Mouse (Mus musculus): Measurements from ENCODE around the gene Gna13. TPM values are rescaled to one million over a fixed set of nuclear protein-coding genes. Genes with fewer than 3 reads are reported as not detected.

Gene Gna13
- polyA plus RNA-seq, 1 experiment from 2014 or later, result 27.0 TPM

DNA sequence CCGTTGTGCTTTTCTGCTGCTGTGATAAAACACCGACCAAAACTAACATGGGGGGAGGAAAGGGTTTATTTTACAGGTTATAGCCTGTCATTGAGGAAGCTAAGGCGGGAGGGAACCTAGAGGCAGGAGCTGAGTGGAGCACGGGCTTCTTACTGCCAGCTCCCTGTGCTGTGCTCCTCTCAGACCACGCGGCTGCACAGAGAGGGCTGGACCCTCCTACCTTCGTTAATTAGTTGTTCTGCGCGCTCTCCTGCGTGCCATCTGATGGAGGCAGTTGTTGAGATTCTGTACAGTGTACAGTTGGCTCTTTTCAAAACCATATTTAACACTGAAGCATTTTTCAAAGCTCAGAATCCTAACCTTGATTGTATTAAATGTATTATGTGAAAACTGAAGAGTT lies 14.8 kb downstream of the Gna13 start:
- Histone ChIP-seq H3K36me3 (ENCODE audit: control insufficient read depth, insufficient read depth, low read length) (no peaks in the 10 kb centered on the region), H3K27me3 (ENCODE audit: control insufficient read depth, insufficient read depth, low read length) (no peaks in the 10 kb centered on the region), H3K27ac (replicated peaks in 1 of 2; ENCODE audit: control insufficient read depth in 1 of 2, insufficient read depth in 1 of 2, low read depth in 2 of 2, low read length in 2 of 2) (no peak overlapping the region), H3K4me2 (ENCODE audit: low read length) (no peak overlapping the region), H3K9ac (ENCODE audit: low read length) (0 out of 2 replicates have a peak overlapping the region, but pooled peaks have one; percentile 35), H3K4me1 (ENCODE audit: control insufficient read depth in 2 of 2, insufficient read depth in 2 of 2, low read length in 2 of 2) (peaks cover 14 to 38% of the 10 kb centered on the region in 2 experiments), H3K9me3 (ENCODE audit: control insufficient read depth, low read length) (no peaks in the 10 kb centered on the region), H3K4me3 (ENCODE audit: control insufficient read depth in 1 of 2, insufficient read depth in 1 of 2, low read depth in 1 of 2, low read length in 2 of 2) (no peak overlapping the region)
- ATAC-seq (ENCODE audit: insufficient number of reproducible peaks, insufficient read depth, low FRiP score, low read depth), result no peak
- WGBS, result 46% methylated on average over 10 of the region's 10 CpGs

DNA sequence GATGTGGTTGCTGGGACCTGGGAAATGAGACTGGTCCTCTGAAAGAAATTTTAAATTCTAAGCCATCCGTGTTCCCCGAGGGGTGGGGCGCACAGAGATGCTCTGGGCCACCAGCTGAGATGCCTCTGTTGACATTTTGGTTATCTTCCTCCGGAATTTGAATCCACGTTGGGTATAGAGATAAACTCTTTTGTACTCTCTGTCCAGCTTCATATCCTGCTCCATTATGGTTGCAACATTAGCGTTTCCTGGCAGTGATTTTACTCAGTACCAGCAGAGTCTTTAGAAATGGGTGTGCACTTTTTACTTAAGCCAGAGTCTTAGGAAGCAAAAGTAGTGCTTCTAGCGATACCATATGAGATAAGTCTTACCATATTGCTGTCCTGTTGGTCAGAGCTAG lies 15.4 kb downstream of the Gna13 start:
- ATAC-seq (ENCODE audit: insufficient number of reproducible peaks, insufficient read depth, low FRiP score, low read depth), result no peak
- H3K27ac ChIP-seq (replicated peaks in 1 of 2; ENCODE audit: control insufficient read depth in 1 of 2, insufficient read depth in 1 of 2, low read depth in 2 of 2, low read length in 2 of 2), result no peak overlapping the region
- H3K4me2 ChIP-seq (ENCODE audit: low read length), result no peak overlapping the region
- H3K9me3 ChIP-seq (ENCODE audit: control insufficient read depth, low read length), result no peaks in the 10 kb centered on the region
- H3K36me3 ChIP-seq (ENCODE audit: control insufficient read depth, insufficient read depth, low read length), result no peaks in the 10 kb centered on the region
- no peaks in the 10 kb centered on the region for H3K27me3 ChIP-seq (ENCODE audit: control insufficient read depth, insufficient read depth, low read length)
- WGBS, result 48% methylated on average over 7 of the region's 7 CpGs
- peaks cover 14 to 38% of the 10 kb centered on the region in 2 experiments for H3K4me1 ChIP-seq (ENCODE audit: control insufficient read depth in 2 of 2, insufficient read depth in 2 of 2, low read length in 2 of 2)
- no peak overlapping the region for H3K4me3 ChIP-seq (ENCODE audit: control insufficient read depth in 1 of 2, insufficient read depth in 1 of 2, low read depth in 1 of 2, low read length in 2 of 2)
- H3K9ac ChIP-seq (ENCODE audit: low read length), result no peak overlapping the region

DNA sequence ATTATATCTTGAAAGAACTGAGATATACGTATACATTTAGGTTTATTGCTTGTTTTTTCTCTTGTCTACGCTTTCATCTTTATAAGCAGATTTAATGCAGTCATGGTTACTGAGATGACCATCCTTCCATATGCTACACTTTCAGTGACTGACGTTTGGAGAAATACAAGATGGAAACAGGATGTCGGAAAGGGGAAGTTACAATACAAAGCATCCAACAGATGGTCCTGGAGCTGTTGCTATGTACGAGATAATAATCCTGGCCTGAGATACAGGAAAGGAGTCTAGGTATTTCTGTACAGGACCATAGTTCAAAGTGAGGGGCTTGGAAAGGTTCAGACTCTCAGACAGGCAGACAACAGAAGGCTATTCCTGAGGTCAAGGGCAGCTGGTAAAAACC lies 18.0 kb downstream of the Gna13 start:
- Histone ChIP-seq H3K9me3 (ENCODE audit: control insufficient read depth, low read length) (no peaks in the 10 kb centered on the region), H3K4me1 (ENCODE audit: control insufficient read depth in 2 of 2, insufficient read depth in 2 of 2, low read length in 2 of 2) (peaks cover 14 to 28% of the 10 kb centered on the region in 2 experiments), H3K27ac (replicated peaks in 1 of 2; ENCODE audit: control insufficient read depth in 1 of 2, insufficient read depth in 1 of 2, low read depth in 2 of 2, low read length in 2 of 2) (no peak overlapping the region), H3K36me3 (ENCODE audit: control insufficient read depth, insufficient read depth, low read length) (no peaks in the 10 kb centered on the region), H3K9ac (ENCODE audit: low read length) (no peak overlapping the region), H3K4me2 (ENCODE audit: low read length) (no peak overlapping the region), H3K27me3 (ENCODE audit: control insufficient read depth, insufficient read depth, low read length) (no peaks in the 10 kb centered on the region), H3K4me3 (ENCODE audit: control insufficient read depth in 1 of 2, insufficient read depth in 1 of 2, low read depth in 1 of 2, low read length in 2 of 2) (no peak overlapping the region)
- ATAC-seq (ENCODE audit: insufficient number of reproducible peaks, insufficient read depth, low FRiP score, low read depth), result no peak
- 66% methylated on average over 5 of the region's 5 CpGs for WGBS

DNA sequence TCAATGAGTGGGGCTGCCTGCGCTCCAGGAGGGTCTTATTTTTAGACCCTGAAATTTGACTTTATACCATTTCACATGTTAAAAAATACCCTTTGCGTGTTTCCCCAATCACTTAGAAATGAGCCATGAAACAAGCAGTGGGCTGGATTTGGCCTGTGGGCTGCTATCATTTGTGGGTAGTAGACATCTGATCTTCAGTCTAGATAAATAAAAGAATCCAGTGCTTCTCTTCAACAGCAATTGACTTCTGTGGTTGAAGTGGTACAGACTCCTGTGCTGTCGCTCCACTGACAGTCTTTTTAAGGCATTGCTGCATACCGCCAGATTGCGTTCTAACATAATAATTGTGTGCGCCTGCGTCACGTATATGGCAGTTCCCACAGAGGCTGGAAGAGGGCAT lies 22.7 kb downstream of the Gna13 start:
- H3K4me1 ChIP-seq (ENCODE audit: control insufficient read depth in 2 of 2, insufficient read depth in 2 of 2, low read length in 2 of 2), result peaks cover 2 to 10% of the 10 kb centered on the region in 2 experiments; a peak in 3 of 4 replicates
- ATAC-seq (ENCODE audit: insufficient number of reproducible peaks, insufficient read depth, low FRiP score, low read depth), result no peak

DNA sequence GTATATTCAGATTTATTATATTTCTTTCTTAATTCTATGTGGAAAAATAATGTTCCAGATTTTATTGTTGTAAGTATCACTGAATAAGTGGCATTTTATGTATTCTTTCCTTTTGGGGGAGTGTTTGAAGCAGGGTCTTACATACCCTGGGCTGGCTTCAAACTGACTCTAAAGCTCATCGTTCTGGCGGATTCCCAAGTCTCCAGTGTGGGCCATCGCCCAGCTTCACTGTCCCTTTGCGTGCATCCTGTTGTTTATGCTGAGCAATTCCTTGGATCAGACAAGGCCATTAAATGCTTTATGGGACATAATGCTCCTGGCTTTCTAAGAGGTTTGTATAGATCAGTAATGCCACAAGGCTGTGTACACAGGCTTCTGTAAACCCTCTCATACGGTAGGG lies 26.4 kb downstream of the Gna13 start:
- Histone ChIP-seq H3K9ac (ENCODE audit: low read length) (no peak overlapping the region), H3K27ac (replicated peaks in 1 of 2; ENCODE audit: control insufficient read depth in 1 of 2, insufficient read depth in 1 of 2, low read depth in 2 of 2, low read length in 2 of 2) (no peak overlapping the region), H3K36me3 (ENCODE audit: control insufficient read depth, insufficient read depth, low read length) (peaks cover 20% of the 10 kb centered on the region), H3K4me1 (ENCODE audit: control insufficient read depth in 2 of 2, insufficient read depth in 2 of 2, low read length in 2 of 2) (peaks cover 2 to 19% of the 10 kb centered on the region in 2 experiments; a peak in 3 of 4 replicates), H3K4me3 (ENCODE audit: control insufficient read depth in 1 of 2, insufficient read depth in 1 of 2, low read depth in 1 of 2, low read length in 2 of 2) (no peak overlapping the region), H3K9me3 (ENCODE audit: control insufficient read depth, low read length) (no peaks in the 10 kb centered on the region), H3K4me2 (ENCODE audit: low read length) (no peak overlapping the region), H3K27me3 (ENCODE audit: control insufficient read depth, insufficient read depth, low read length) (no peaks in the 10 kb centered on the region)
- no peak for ATAC-seq (ENCODE audit: insufficient number of reproducible peaks, insufficient read depth, low FRiP score, low read depth)
- WGBS, result 87% methylated on average over 5 of the region's 5 CpGs

More for the DNA sequence above, 22.7 kb downstream of the Gna13 start:
- no peak overlapping the region for H3K27ac ChIP-seq (replicated peaks in 1 of 2; ENCODE audit: control insufficient read depth in 1 of 2, insufficient read depth in 1 of 2, low read depth in 2 of 2, low read length in 2 of 2)
- WGBS, result 81% methylated on average over 8 of the region's 8 CpGs
- no peaks in the 10 kb centered on the region for H3K27me3 ChIP-seq (ENCODE audit: control insufficient read depth, insufficient read depth, low read length)
- H3K4me3 ChIP-seq (ENCODE audit: control insufficient read depth in 1 of 2, insufficient read depth in 1 of 2, low read depth in 1 of 2, low read length in 2 of 2), result no peak overlapping the region
- H3K36me3 ChIP-seq (ENCODE audit: control insufficient read depth, insufficient read depth, low read length), result no peaks in the 10 kb centered on the region
- H3K4me2 ChIP-seq (ENCODE audit: low read length), result no peak overlapping the region
- H3K9ac ChIP-seq (ENCODE audit: low read length), result no peak overlapping the region
- H3K9me3 ChIP-seq (ENCODE audit: control insufficient read depth, low read length), result no peaks in the 10 kb centered on the region

DNA sequence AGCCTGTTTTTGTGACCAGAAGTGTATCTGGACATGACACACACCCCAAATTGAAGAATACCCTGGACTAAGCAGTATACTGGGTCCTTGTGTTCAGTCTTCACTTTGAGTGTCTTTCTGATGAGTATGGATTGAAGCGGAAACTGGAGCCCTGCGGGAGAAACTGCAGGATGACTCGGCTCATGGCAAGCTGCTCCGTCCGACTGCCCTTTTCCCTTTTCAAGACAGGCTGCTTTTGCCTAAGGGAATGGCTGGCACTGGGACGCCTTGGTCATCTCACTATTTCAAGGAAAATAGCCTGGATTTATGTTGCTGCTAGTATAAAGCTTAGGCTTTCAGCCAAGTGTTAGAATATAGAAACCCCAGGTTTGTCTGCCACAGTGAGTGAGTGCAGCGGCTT lies 28.6 kb downstream of the Gna13 start:
- WGBS, result 88% methylated on average over 7 of the region's 7 CpGs
- peaks cover 2 to 19% of the 10 kb centered on the region in 2 experiments; a peak in 3 of 4 replicates for H3K4me1 ChIP-seq (ENCODE audit: control insufficient read depth in 2 of 2, insufficient read depth in 2 of 2, low read length in 2 of 2)

DNA sequence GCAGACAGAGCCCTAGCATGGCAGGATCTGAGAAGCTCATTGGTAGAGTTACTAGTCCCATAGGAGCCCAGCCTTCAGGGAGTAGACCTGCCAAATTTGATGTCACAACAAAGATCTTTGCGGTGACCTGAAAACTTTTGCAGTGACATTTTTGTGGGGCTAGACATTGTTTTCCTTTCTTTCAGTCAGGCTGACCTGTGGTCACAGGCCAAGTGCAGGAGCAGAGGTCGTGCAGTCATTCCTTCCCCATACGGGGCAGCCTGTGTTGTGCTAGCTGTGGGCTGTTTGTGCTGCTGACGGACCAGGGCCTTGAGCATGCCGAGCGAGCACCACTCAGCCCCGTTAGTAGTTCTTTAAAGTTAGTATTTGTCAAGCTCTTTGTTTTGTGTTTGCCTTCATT lies 29.1 kb downstream of the Gna13 start:
- no peak overlapping the region for H3K4me2 ChIP-seq (ENCODE audit: low read length)
- no peaks in the 10 kb centered on the region for H3K27me3 ChIP-seq (ENCODE audit: control insufficient read depth, insufficient read depth, low read length)
- no peak overlapping the region for H3K4me3 ChIP-seq (ENCODE audit: control insufficient read depth in 1 of 2, insufficient read depth in 1 of 2, low read depth in 1 of 2, low read length in 2 of 2)
- 74% methylated on average over 7 of the region's 7 CpGs for WGBS
- H3K9me3 ChIP-seq (ENCODE audit: control insufficient read depth, low read length), result no peaks in the 10 kb centered on the region
- ATAC-seq (ENCODE audit: insufficient number of reproducible peaks, insufficient read depth, low FRiP score, low read depth), result no peak
- H3K9ac ChIP-seq (ENCODE audit: low read length), result no peak overlapping the region
- H3K4me1 ChIP-seq (ENCODE audit: control insufficient read depth in 2 of 2, insufficient read depth in 2 of 2, low read length in 2 of 2), result peaks cover under 1 to 19% of the 10 kb centered on the region in 2 experiments; a peak in 3 of 4 replicates
- peaks cover 41% of the 10 kb centered on the region for H3K36me3 ChIP-seq (ENCODE audit: control insufficient read depth, insufficient read depth, low read length)
- no peak overlapping the region for H3K27ac ChIP-seq (replicated peaks in 1 of 2; ENCODE audit: control insufficient read depth in 1 of 2, insufficient read depth in 1 of 2, low read depth in 2 of 2, low read length in 2 of 2)

More for the DNA sequence above, 28.6 kb downstream of the Gna13 start:
- no peak overlapping the region for H3K4me3 ChIP-seq (ENCODE audit: control insufficient read depth in 1 of 2, insufficient read depth in 1 of 2, low read depth in 1 of 2, low read length in 2 of 2)
- no peaks in the 10 kb centered on the region for H3K27me3 ChIP-seq (ENCODE audit: control insufficient read depth, insufficient read depth, low read length)
- no peaks in the 10 kb centered on the region for H3K9me3 ChIP-seq (ENCODE audit: control insufficient read depth, low read length)
- no peak for ATAC-seq (ENCODE audit: insufficient number of reproducible peaks, insufficient read depth, low FRiP score, low read depth)
- no peak overlapping the region for H3K9ac ChIP-seq (ENCODE audit: low read length)
- H3K27ac ChIP-seq (replicated peaks in 1 of 2; ENCODE audit: control insufficient read depth in 1 of 2, insufficient read depth in 1 of 2, low read depth in 2 of 2, low read length in 2 of 2), result no peak overlapping the region
- peaks cover 36% of the 10 kb centered on the region for H3K36me3 ChIP-seq (ENCODE audit: control insufficient read depth, insufficient read depth, low read length)
- H3K4me2 ChIP-seq (ENCODE audit: low read length), result no peak overlapping the region

DNA sequence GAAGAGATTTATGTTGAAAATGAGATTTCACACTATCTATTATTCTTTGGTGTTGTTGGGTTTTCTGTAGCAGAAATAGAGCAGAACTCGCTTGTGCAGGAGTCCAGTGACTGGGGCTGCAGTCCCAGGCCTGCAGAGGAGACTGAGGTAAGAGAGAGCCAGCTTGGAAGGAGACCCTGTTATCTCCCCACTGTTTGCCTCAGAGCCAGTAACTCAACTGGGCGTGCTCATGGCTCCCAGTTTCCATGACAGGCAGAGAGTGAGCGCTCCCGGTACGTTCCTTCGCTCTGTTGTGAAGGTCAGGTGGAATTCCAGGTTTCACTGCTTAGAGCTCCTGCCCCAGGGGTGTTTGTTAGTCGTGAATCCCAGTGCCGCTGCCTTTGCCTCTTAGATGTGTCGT lies 30.0 kb downstream of the Gna13 start:
- peaks cover 0 to 19% of the 10 kb centered on the region in 2 experiments; a peak in 2 of 4 replicates for H3K4me1 ChIP-seq (ENCODE audit: control insufficient read depth in 2 of 2, insufficient read depth in 2 of 2, low read length in 2 of 2)
- peaks cover 50% of the 10 kb centered on the region for H3K36me3 ChIP-seq (ENCODE audit: control insufficient read depth, insufficient read depth, low read length)
- H3K4me3 ChIP-seq (ENCODE audit: control insufficient read depth in 1 of 2, insufficient read depth in 1 of 2, low read depth in 1 of 2, low read length in 2 of 2), result no peak overlapping the region
- no peak overlapping the region for H3K9ac ChIP-seq (ENCODE audit: low read length)
- H3K9me3 ChIP-seq (ENCODE audit: control insufficient read depth, low read length), result no peaks in the 10 kb centered on the region
- H3K4me2 ChIP-seq (ENCODE audit: low read length), result no peak overlapping the region
- WGBS, result 75% methylated on average over 9 of the region's 9 CpGs
- ATAC-seq (ENCODE audit: insufficient number of reproducible peaks, insufficient read depth, low FRiP score, low read depth), result no peak
- no peaks in the 10 kb centered on the region for H3K27me3 ChIP-seq (ENCODE audit: control insufficient read depth, insufficient read depth, low read length)
- no peak overlapping the region for H3K27ac ChIP-seq (replicated peaks in 1 of 2; ENCODE audit: control insufficient read depth in 1 of 2, insufficient read depth in 1 of 2, low read depth in 2 of 2, low read length in 2 of 2)

Measured in heart, embryonic 14.5 days (tissue).